8 mouse cellular contexts compared by ENCODE assay signal in the genomic region with DNA sequence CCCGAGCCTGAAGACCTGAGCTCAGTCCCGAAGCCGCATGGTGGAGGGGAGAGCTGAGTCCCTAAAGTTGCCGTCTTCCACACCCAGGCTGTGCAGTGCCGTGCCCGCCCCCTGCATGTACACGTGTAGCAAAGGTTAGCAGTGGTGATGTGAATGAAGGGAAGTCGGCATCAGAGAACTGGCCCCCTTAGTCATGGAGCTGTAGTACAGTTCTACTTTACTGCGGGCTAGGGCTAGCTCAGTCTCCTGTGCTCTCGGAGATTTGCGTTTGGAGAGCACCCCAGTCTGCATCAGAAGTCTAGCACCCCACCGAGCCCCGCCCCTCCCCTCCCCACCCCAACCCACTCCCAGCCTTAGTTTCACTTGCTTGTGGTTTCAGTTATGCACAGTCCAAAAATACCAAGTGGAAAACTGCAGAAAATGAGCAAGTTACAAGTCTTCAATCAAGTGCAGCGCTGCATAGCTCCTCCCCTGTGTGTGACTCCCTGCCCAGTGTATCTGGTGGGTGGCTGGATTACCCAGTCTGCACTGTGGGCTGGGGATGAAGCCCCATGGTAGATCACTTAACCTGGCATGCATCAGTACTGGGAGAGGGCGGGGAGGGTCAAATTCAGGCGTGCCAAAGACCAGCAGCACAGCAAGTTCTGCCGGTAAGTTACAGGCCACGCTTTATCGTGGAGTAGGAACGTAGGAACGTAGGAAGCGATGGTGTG. TPM values are rescaled to one million over a fixed set of nuclear protein-coding genes. Genes with fewer than 3 reads are reported as not detected.
DNase-seq lines count a peak whose midpoint lies in the region; ATAC-seq lines count a peak whose summit lies in the region.

No protein-coding gene starts in this region.

- no peaks in the 10 kb centered on the region for H3K9me3 ChIP-seq in neural tube, embryonic 11.5 days (ENCODE audit: control insufficient read depth, low read length)
- no peaks in the 10 kb centered on the region for H3K9me3 ChIP-seq in embryonic facial prominence, embryonic 15.5 days (replicated peaks)
- H3K9me3 ChIP-seq in limb, embryonic 13.5 days, result no peaks in the 10 kb centered on the region

- ATAC-seq in neural tube, embryonic 11.5 days (ENCODE audit: insufficient read depth, low FRiP score, low TSS enrichment), result no peak; the same call in 1 of the 2 replicates
- ATAC-seq in embryonic facial prominence, embryonic 15.5 days (ENCODE audit: insufficient number of reproducible peaks, low FRiP score, low TSS enrichment, low read depth), result 0 out of 2 replicates have a peak, but pooled peaks have one; percentile 34
- no peak for ATAC-seq in limb, embryonic 13.5 days (ENCODE audit: low FRiP score, low read depth)
- ATAC-seq in neutrophil, adult 5-6 weeks (ENCODE audit: extremely low read depth, insufficient number of reproducible peaks, low FRiP score, poor library complexity, severe bottlenecking), result peak; percentile 26; the same call in 1 of the 2 replicates

- 63% methylated on average over 22 of the region's 22 CpGs for WGBS in neural tube, embryonic 11.5 days
- 33% methylated on average over 22 of the region's 22 CpGs for WGBS in embryonic facial prominence, embryonic 15.5 days
- 64% methylated on average over 22 of the region's 22 CpGs for whole genome bisulfite sequencing in limb, embryonic 13.5 days

- peak overlapping the region; percentile 74 for H3K27ac ChIP-seq in neural tube, embryonic 11.5 days (ENCODE audit: low read depth, low read length)
- peak overlapping the region; percentile 96 for H3K27ac ChIP-seq in embryonic facial prominence, embryonic 15.5 days (replicated peaks)
- peak overlapping the region; percentile 93 for H3K27ac ChIP-seq in limb, embryonic 13.5 days

- H3K27me3 ChIP-seq in neural tube, embryonic 11.5 days (ENCODE audit: control insufficient read depth, insufficient read depth, low read length), result no peaks in the 10 kb centered on the region
- no peaks in the 10 kb centered on the region for H3K27me3 ChIP-seq in embryonic facial prominence, embryonic 15.5 days
- H3K27me3 ChIP-seq in limb, embryonic 13.5 days, result no peaks in the 10 kb centered on the region

- H3K4me2 ChIP-seq in neural tube, embryonic 11.5 days (ENCODE audit: low read depth), result peak overlapping the region; percentile 42
- H3K4me2 ChIP-seq in embryonic facial prominence, embryonic 15.5 days (replicated peaks), result peak overlapping the region; percentile 66
- H3K4me2 ChIP-seq in limb, embryonic 13.5 days (replicated peaks), result peak overlapping the region; percentile 70

- no peaks in the 10 kb centered on the region; the same call in 1 of the 2 replicates for H3K36me3 ChIP-seq in neural tube, embryonic 11.5 days (ENCODE audit: control insufficient read depth, insufficient read depth, low read length)
- H3K36me3 ChIP-seq in embryonic facial prominence, embryonic 15.5 days, result peaks cover 8% of the 10 kb centered on the region; the same call in 1 of the 2 replicates
- peaks cover 18% of the 10 kb centered on the region for H3K36me3 ChIP-seq in limb, embryonic 13.5 days

- H3K9ac ChIP-seq in neural tube, embryonic 11.5 days (ENCODE audit: low read length), result peak overlapping the region; percentile 49
- no peak overlapping the region for H3K9ac ChIP-seq in embryonic facial prominence, embryonic 15.5 days
- no peak overlapping the region for H3K9ac ChIP-seq in limb, embryonic 13.5 days

- DNase-seq in neural tube, embryonic 11.5 days (ENCODE audit: low spot score), result no peak
- no peak for DNase-seq in neural tube, embryonic 10.5 days (ENCODE audit: extremely low spot score, low spot score)
- no peak for DNase-seq in adrenal gland, postnatal 25 days
- no peak for DNase-seq in gastrocnemius, postnatal 10 days
- no peak for DNase-seq in layer of hippocampus, adult 18-20 months (ENCODE audit: low spot score in 2 of 2)

- H3K4me3 ChIP-seq in neural tube, embryonic 11.5 days (ENCODE audit: low read depth, low read length), result peak overlapping the region; percentile 26; the same call in 1 of the 2 replicates
- peak overlapping the region; percentile 35; the same call in 1 of the 2 replicates for H3K4me3 ChIP-seq in embryonic facial prominence, embryonic 15.5 days (replicated peaks)
- peak overlapping the region; percentile 40 for H3K4me3 ChIP-seq in limb, embryonic 13.5 days

- peaks cover 19% of the 10 kb centered on the region for H3K4me1 ChIP-seq in neural tube, embryonic 11.5 days (ENCODE audit: control insufficient read depth, insufficient read depth, low read length)
- peaks cover 88% of the 10 kb centered on the region for H3K4me1 ChIP-seq in embryonic facial prominence, embryonic 15.5 days
- H3K4me1 ChIP-seq in limb, embryonic 13.5 days, result peaks cover 70% of the 10 kb centered on the region

RNA-seq across cellular contexts. Expression of a gene that starts 22.3 kb away (rescaled TPM):
- 11.7 and 12.0 TPM in 2 replicates for polyA plus RNA-seq in neural tube, embryonic 11.5 days (2014; fragmentation: Nextera tagmentation; extraction: Ambion mirVana)
- 9.9 and 11.8 TPM in 2 replicates for polyA plus RNA-seq in embryonic facial prominence, embryonic 15.5 days (2015; fragmentation: Nextera tagmentation; extraction: Ambion mirVana)
- 7.9 and 8.1 TPM in 2 replicates for polyA plus RNA-seq in limb, embryonic 13.5 days (2015; fragmentation: Nextera tagmentation; extraction: Ambion mirVana)
- total RNA-seq in neutrophil, adult 5-6 weeks (2017), result 18.0 and 19.8 TPM in 2 replicates
- 17.7 and 28.4 TPM in 2 replicates for total RNA-seq in adrenal gland, postnatal 25 days (2021)
- 1 to 10 TPM; 4.3 to 4.8 TPM for total RNA-seq in gastrocnemius, postnatal 10 days (2021)
- total RNA-seq in layer of hippocampus, adult 18-20 months (2021), result 10 to 100 TPM; 21.1 to 23.4 TPM

RNA-seq across cellular contexts. Expression of a gene that starts 40.2 kb away (rescaled TPM):
- 3.9 and 4.7 TPM in 2 replicates for polyA plus RNA-seq in neural tube, embryonic 11.5 days (2014; fragmentation: Nextera tagmentation; extraction: Ambion mirVana)
- 6.5 and 6.6 TPM in 2 replicates for polyA plus RNA-seq in embryonic facial prominence, embryonic 15.5 days (2015; fragmentation: Nextera tagmentation; extraction: Ambion mirVana)
- polyA plus RNA-seq in limb, embryonic 13.5 days (2015; fragmentation: Nextera tagmentation; extraction: Ambion mirVana), result 6.3 and 6.6 TPM in 2 replicates
- 29.1 and 30.5 TPM in 2 replicates for total RNA-seq in neutrophil, adult 5-6 weeks (2017)
- 24.2 and 27.3 TPM in 2 replicates for total RNA-seq in adrenal gland, postnatal 25 days (2021)
- total RNA-seq in gastrocnemius, postnatal 10 days (2021), result 10 to 100 TPM; 17.5 to 19.1 TPM
- 10 to 100 TPM; 51.1 to 55.3 TPM for total RNA-seq in layer of hippocampus, adult 18-20 months (2021)

Comparison
In these comparisons a context has a peak if more than half of its experiments do, and no peak if none do; other contexts are left out.
1. ATAC-seq: peak in embryonic facial prominence, embryonic 15.5 days (single experiment) and neutrophil, adult 5-6 weeks (single experiment); none in neural tube, embryonic 11.5 days (single experiment) and limb, embryonic 13.5 days (single experiment).
2. Peak in every context shown above with its lines, with median percentiles within 50 percentile points of each other: H3K27ac ChIP-seq, H3K4me2 ChIP-seq and H3K4me3 ChIP-seq.